Mouse (Mus musculus): ENCODE data around the gene Mettl15. TPM values are rescaled to one million over a fixed set of nuclear protein-coding genes. Genes with fewer than 3 reads are reported as not detected.
"Not testable (repeated sequence)": the region's sequence is repeated elsewhere in the genome, so short reads cannot be mapped to it uniquely, and the experiment has no call there.

Gene Mettl15
- total and polyA plus RNA-seq, 3 experiments = 3.1 to 5.3 TPM; not detected in 1

GRCm38 (mm10) chr2:109227196-109227595, 53.4 kb downstream of the Mettl15 start:
- H3K27me3 ChIP-seq (ENCODE audit: control insufficient read depth in 1 of 2, insufficient read depth in 2 of 2, low read length in 2 of 2) = no peaks in the 10 kb centered on the region
- H3K9me3 ChIP-seq (replicated peaks; ENCODE audit: insufficient read depth, low read length) = no peaks in the 10 kb centered on the region
- H3K27ac ChIP-seq (ENCODE audit: control insufficient read depth, low read depth, low read length) = no peak overlapping the region
- TF ChIP-seq MAX (IDR thresholded peaks at IDR 0.05; ENCODE audit: low read length) (no peak), ZNF384 (IDR thresholded peaks at IDR 0.05; ENCODE audit: low read depth, low read length) (0 out of 2 replicates have a peak, but pooled peaks have one; percentile 26), GATA1 (IDR thresholded peaks at IDR 0.05; ENCODE audit: low read depth, low read length) (0 out of 2 replicates have a peak, but pooled peaks have one; percentile 6), MYB (IDR thresholded peaks at IDR 0.05; ENCODE audit: low read depth, low read length) (no peak), RCOR1 (IDR thresholded peaks at IDR 0.05; ENCODE audit: low read depth, low read length) (peak; percentile 96), USF2 (IDR thresholded peaks at IDR 0.05; ENCODE audit: borderline replicate concordance in 1 of 2, insufficient read depth in 1 of 2, low read depth in 1 of 2, low read length in 2 of 2) (no peak), MAZ (IDR thresholded peaks at IDR 0.05; ENCODE audit: low read depth, low read length) (no peak), POLR2A (IDR thresholded peaks at IDR 0.05; ENCODE audit: control insufficient read depth in 1 of 2, insufficient read depth in 1 of 2, low read depth in 1 of 2, low read length in 2 of 2, poor library complexity in 1 of 2) (no peak), CHD2 (IDR thresholded peaks at IDR 0.05; ENCODE audit: low read length) (no peak), SMC3 (IDR thresholded peaks at IDR 0.05; ENCODE audit: low read depth, low read length) (no peak), TCF12 (IDR thresholded peaks at IDR 0.05; ENCODE audit: low read depth, low read length) (no peak), ZKSCAN1 (IDR thresholded peaks at IDR 0.05; ENCODE audit: low read depth, low read length) (no peak), BHLHE40 (IDR thresholded peaks at IDR 0.05; ENCODE audit: borderline replicate concordance, low read depth, low read length) (no peak)
- no peak overlapping the region for H3K9ac ChIP-seq (ENCODE audit: control insufficient read depth, low read depth, low read length, poor library complexity, severe bottlenecking)
- no peaks in the 10 kb centered on the region for H3K79me2 ChIP-seq (ENCODE audit: control insufficient read depth, insufficient read depth, low read length, poor library complexity)
- no peak overlapping the region for H3K4me3 ChIP-seq (ENCODE audit: control insufficient read depth in 1 of 2, insufficient read depth in 1 of 2, low read depth in 2 of 2, low read length in 2 of 2)
- H3K4me1 ChIP-seq (ENCODE audit: control insufficient read depth in 1 of 2, insufficient read depth in 2 of 2, low read length in 2 of 2) = 0 out of 4 replicates have a peak, but pooled peaks cover 0 to 3% of the 10 kb centered on the region in 2 experiments
- DNase-seq (ENCODE audit: low read depth, low spot score) = peak; percentile 52
- H3K36me3 ChIP-seq (ENCODE audit: control insufficient read depth in 1 of 2, insufficient read depth in 2 of 2, low read length in 2 of 2) = no peaks in the 10 kb centered on the region

GRCm38 (mm10) chr2:109221470-109221869, 59.1 kb downstream of the Mettl15 start:
- H3K9ac ChIP-seq (ENCODE audit: control insufficient read depth, low read depth, low read length, poor library complexity, severe bottlenecking) = no peak overlapping the region
- no peaks in the 10 kb centered on the region for H3K4me1 ChIP-seq (ENCODE audit: control insufficient read depth in 1 of 2, insufficient read depth in 2 of 2, low read length in 2 of 2)
- H3K79me2 ChIP-seq (ENCODE audit: control insufficient read depth, insufficient read depth, low read length, poor library complexity) = no peaks in the 10 kb centered on the region
- no peak overlapping the region for H3K27ac ChIP-seq (ENCODE audit: control insufficient read depth, low read depth, low read length)
- no peaks in the 10 kb centered on the region for H3K9me3 ChIP-seq (replicated peaks; ENCODE audit: insufficient read depth, low read length)
- no peak for TF ChIP-seq POLR2A (IDR thresholded peaks at IDR 0.05; ENCODE audit: control insufficient read depth in 1 of 2, insufficient read depth in 1 of 2, low read depth in 1 of 2, low read length in 2 of 2, poor library complexity in 1 of 2)
- TF ChIP-seq ELF1 (IDR thresholded peaks at IDR 0.05; ENCODE audit: low read depth, low read length) = no peak
- H3K4me3 ChIP-seq (ENCODE audit: control insufficient read depth in 1 of 2, insufficient read depth in 1 of 2, low read depth in 2 of 2, low read length in 2 of 2) = no peak overlapping the region
- no peaks in the 10 kb centered on the region for H3K36me3 ChIP-seq (ENCODE audit: control insufficient read depth in 1 of 2, insufficient read depth in 2 of 2, low read length in 2 of 2)
- no peaks in the 10 kb centered on the region for H3K27me3 ChIP-seq (ENCODE audit: control insufficient read depth in 1 of 2, insufficient read depth in 2 of 2, low read length in 2 of 2)
- DNase-seq (ENCODE audit: low read depth, low spot score) = no peak

- DNase-seq (ENCODE audit: low read depth, low spot score); H3K27me3 ChIP-seq (ENCODE audit: control insufficient read depth in 1 of 2, insufficient read depth in 2 of 2, low read length in 2 of 2); H3K4me3 ChIP-seq (ENCODE audit: control insufficient read depth in 1 of 2, insufficient read depth in 1 of 2, low read depth in 2 of 2, low read length in 2 of 2); H3K4me1 ChIP-seq (ENCODE audit: control insufficient read depth in 1 of 2, insufficient read depth in 2 of 2, low read length in 2 of 2); H3K9ac ChIP-seq (ENCODE audit: control insufficient read depth, low read depth, low read length, poor library complexity, severe bottlenecking); H3K36me3 ChIP-seq (ENCODE audit: control insufficient read depth in 1 of 2, insufficient read depth in 2 of 2, low read length in 2 of 2); H3K9me3 ChIP-seq (replicated peaks; ENCODE audit: insufficient read depth, low read length); H3K79me2 ChIP-seq (ENCODE audit: control insufficient read depth, insufficient read depth, low read length, poor library complexity); H3K27ac ChIP-seq (ENCODE audit: control insufficient read depth, low read depth, low read length): not testable (repeated sequence)
Measured at GRCm38 (mm10) chr2:109216678-109217077, 63.9 kb downstream of the Mettl15 start.

GRCm38 (mm10) chr2:109210641-109211040, 69.9 kb downstream of the Mettl15 start:
- not testable (repeated sequence) for H3K9ac ChIP-seq (ENCODE audit: control insufficient read depth, low read depth, low read length, poor library complexity, severe bottlenecking); H3K79me2 ChIP-seq (ENCODE audit: control insufficient read depth, insufficient read depth, low read length, poor library complexity); H3K4me3 ChIP-seq (ENCODE audit: control insufficient read depth in 1 of 2, insufficient read depth in 1 of 2, low read depth in 2 of 2, low read length in 2 of 2); H3K36me3 ChIP-seq (ENCODE audit: control insufficient read depth in 1 of 2, insufficient read depth in 2 of 2, low read length in 2 of 2); H3K27me3 ChIP-seq (ENCODE audit: control insufficient read depth in 1 of 2, insufficient read depth in 2 of 2, low read length in 2 of 2); H3K4me1 ChIP-seq (ENCODE audit: control insufficient read depth in 1 of 2, insufficient read depth in 2 of 2, low read length in 2 of 2); DNase-seq (ENCODE audit: low read depth, low spot score); H3K9me3 ChIP-seq (replicated peaks; ENCODE audit: insufficient read depth, low read length); H3K27ac ChIP-seq (ENCODE audit: control insufficient read depth, low read depth, low read length)
